Mouse (Mus musculus) ovary, adult 18-20 months (tissue): ENCODE data around the gene Gins2.

ENCODE experiments used
- DNase-seq: peaks from one replicate; pipeline ENCODE4 v3.0.0; 2022; ENCODE audit warnings: low spot score, mixed read lengths

Gene Gins2

DNA sequence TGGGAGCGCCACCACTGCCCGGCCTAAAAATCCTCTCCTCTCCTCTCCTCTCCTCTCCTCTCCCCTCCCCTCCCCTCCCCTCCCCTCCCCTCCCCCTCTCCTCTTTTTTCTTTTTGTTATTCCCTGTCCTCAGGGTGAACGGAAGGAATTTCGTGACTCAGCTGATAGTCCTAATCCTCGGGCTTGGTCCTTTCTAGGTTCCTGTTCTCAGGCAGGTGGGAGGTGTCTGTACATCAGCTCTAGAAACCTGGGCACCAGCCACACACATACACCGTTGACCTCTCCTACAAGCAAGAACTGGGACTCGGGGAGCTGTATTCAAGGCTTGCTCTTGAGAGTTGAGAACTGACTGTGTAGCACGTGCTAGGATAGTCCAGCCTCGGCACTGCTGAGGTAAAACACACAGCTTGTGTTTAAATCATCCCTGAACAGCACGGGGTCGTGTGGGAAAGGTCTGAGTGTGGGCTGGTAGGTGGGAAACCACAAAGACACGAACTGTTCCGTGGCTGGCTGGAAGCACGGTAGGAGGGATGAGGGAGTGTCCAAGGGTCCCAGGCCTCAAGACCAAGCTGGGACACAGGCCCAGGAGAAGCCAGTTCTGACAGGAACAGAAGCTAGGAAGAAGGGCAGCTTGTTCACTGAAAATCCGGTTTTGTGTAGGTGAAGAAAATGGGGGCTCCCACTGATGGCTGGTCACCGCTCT is 58.0 kb downstream of the Gins2 start:
- DNase-seq: no peak

DNA sequence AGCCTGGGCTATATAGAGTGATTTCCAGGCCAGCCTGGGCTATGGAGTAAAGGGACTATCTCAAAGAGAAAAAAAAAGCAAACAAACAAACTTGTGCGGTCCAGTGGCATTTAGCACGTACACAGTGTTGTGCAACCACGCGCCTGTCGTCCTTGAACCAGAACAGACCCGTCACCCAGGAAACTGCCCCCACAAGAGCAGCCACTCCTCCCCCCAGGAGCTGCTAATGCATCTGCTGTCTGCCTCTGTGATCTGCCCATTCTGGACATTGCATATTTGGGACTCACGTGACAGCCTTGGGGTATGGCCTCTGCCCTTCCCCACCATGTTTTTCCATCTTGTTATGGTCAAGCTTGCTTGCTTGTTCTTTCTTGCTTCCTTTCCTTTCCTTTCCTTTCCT is 59.9 kb downstream of the Gins2 start:
- no peak for DNase-seq
